Mouse (Mus musculus) myocyte (in vitro differentiated cells): ENCODE measurements around the gene Art3. TPM values are rescaled to one million over a fixed set of nuclear protein-coding genes. Genes with fewer than 3 reads are reported as not detected.

Source experiments
- H3K27me3 ChIP-seq: one replicate; pipeline ENCODE4 v1.6.1; 2011; ENCODE audit not compliant: control insufficient read depth, insufficient read depth, insufficient read length
- H3K36me3 ChIP-seq: one replicate; pipeline ENCODE4 v1.6.1; 2011; ENCODE audit not compliant: control insufficient read depth, insufficient read depth
- H3K4me2 ChIP-seq: one replicate; pipeline ENCODE4 v1.6.1; 2011; ENCODE audit warnings: low read depth, control low read depth
- H3K4me3 ChIP-seq: one replicate; pipeline ENCODE4 v1.5.1; 2011; ENCODE audit warnings: mild to moderate bottlenecking, control low read depth, moderate library complexity
- H3K79me2 ChIP-seq: one replicate; pipeline ENCODE4 v1.6.1; 2011; ENCODE audit not compliant: control insufficient read depth, insufficient read depth
- H3ac ChIP-seq: one replicate; pipeline ENCODE4 v1.6.1; 2011; ENCODE audit not compliant: control insufficient read depth, insufficient read length
- CEBPB ChIP-seq: IDR thresholded peaks from 2 replicates; pipeline ENCODE4 v1.6.1; 2011; ENCODE audit warnings: mild to moderate bottlenecking, moderate library complexity; ENCODE audit not compliant: poor library complexity, insufficient read depth, severe bottlenecking
- E2F4 ChIP-seq: IDR thresholded peaks from one replicate; pipeline ENCODE4 v1.6.1; 2011; ENCODE audit warnings: mild to moderate bottlenecking, control low read depth, moderate library complexity; ENCODE audit not compliant: insufficient read depth
- MAX ChIP-seq: IDR thresholded peaks from one replicate; pipeline ENCODE4 v1.6.1; 2011; ENCODE audit warnings: low read depth, mild to moderate bottlenecking, control low read depth
- MYOD1 ChIP-seq, 3 experiments: IDR thresholded peaks; one replicate each; pipeline ENCODE4 v1.6.1; 2011; ENCODE audit warnings: control low read depth in 2 of 3, low read depth in 2 of 3, mild to moderate bottlenecking in 2 of 3, moderate library complexity in 1 of 3; ENCODE audit not compliant: insufficient read length in 2 of 3, control insufficient read depth in 1 of 3
- MYOG ChIP-seq, 3 experiments: IDR thresholded peaks; one replicate each; pipeline ENCODE4 v1.6.1; 2011; ENCODE audit warnings: control low read depth in 2 of 3, low read depth in 2 of 3, mild to moderate bottlenecking in 2 of 3; ENCODE audit not compliant: insufficient read length in 2 of 3, control insufficient read depth in 1 of 3, insufficient read depth in 1 of 3
- POLR2A ChIP-seq: IDR thresholded peaks from one replicate; pipeline ENCODE4 v1.6.1; 2011; ENCODE audit warnings: low read depth, mild to moderate bottlenecking, control low read depth, moderate library complexity; ENCODE audit not compliant: insufficient read length
- POLR2AphosphoS2 ChIP-seq: IDR thresholded peaks from one replicate; pipeline ENCODE4 v1.6.1; 2011; ENCODE audit warnings: low read depth, control low read depth; ENCODE audit not compliant: insufficient read length
- REST ChIP-seq: IDR thresholded peaks from one replicate; pipeline ENCODE4 v1.6.1; 2011; ENCODE audit warnings: mild to moderate bottlenecking, control low read depth, moderate library complexity; ENCODE audit not compliant: insufficient read depth, insufficient read length
- SRF ChIP-seq: IDR thresholded peaks from one replicate; pipeline ENCODE4 v1.6.1; 2011; ENCODE audit warnings: low read depth; ENCODE audit not compliant: control insufficient read depth, insufficient read length
- TCF12 ChIP-seq: IDR thresholded peaks from one replicate; pipeline ENCODE4 v1.6.1; 2011; ENCODE audit warnings: mild to moderate bottlenecking, control low read depth; ENCODE audit not compliant: poor library complexity, insufficient read depth, severe bottlenecking
- TCF3 ChIP-seq: IDR thresholded peaks from one replicate; pipeline ENCODE4 v1.6.1; 2011; ENCODE audit warnings: low read depth, control low read depth; ENCODE audit not compliant: insufficient read length
- USF1 ChIP-seq: IDR thresholded peaks from one replicate; pipeline ENCODE4 v1.6.1; 2011; ENCODE audit warnings: low read depth, mild to moderate bottlenecking, control low read depth, moderate library complexity
- polyA plus RNA-seq: library from polyadenylated mRNA; unstranded; fragments of >200 nt; fragmentation: generic; extraction: Trizol; gene quantifications from one replicate; pipeline ENCODE4 v1.2.1, GENCODE M21; 2012; ENCODE audit warnings: missing spikeins

The Art3 gene
- polyA plus RNA-seq, 1 experiment = 3.8 TPM

DNA sequence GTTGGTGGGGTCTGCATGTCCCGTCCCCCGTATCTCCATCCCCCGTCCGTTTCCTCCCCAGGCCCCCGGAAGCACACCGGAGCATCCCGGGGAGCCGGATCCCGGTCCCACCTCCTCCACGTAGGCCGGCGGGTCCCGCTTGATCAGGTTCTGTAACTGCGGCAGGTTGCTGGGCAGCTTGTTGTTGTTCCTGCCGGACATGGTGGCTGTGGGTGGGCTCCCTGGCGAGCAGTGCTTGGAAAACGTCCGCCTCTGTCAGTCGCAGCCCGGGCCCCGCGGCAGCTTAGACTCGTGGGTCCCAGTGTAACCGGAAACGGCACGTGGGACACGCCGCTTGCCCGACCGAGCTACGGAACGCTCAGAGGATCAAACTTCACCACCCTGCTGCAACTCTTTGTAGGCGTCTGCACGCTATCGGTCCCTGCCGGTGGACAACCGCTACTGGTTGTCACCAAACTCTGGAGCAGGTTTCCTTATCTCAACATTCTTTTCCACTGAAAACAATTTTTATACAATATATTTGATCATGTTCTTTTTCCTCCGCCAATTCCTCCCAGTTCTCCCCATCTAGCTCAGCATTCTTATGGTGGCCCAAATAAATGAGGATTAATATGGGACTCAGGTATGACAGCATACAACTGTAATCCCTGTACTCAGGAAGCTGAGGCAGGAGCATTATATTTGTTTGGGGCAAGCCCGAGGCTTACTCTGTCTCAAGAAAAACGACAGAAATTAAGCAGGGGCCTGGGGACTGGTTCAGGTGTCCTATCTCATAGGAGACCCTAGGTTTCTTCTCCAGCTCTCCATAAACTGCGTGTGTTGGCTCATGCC is 21.7 kb upstream of the Art3 start, which contains the start of gene Sdad1:
Gene Sdad1, minus strand, starts transcription at position 799 of the 831 bp plus-strand sequence.
- Histone ChIP-seq H3K27me3 (no peaks in the 10 kb centered on the region), H3K36me3 (peaks cover 10% of the 10 kb centered on the region), H3K4me3 (peak within 1 kb of the TSS; percentile 79), H3K4me2 (peak within 1 kb of the TSS; percentile 86), H3ac (peak within 1 kb of the TSS; percentile 92), H3K79me2 (peaks cover 35% of the 10 kb centered on the region)
- peak; percentile 78 for TF ChIP-seq POLR2A
- no peak for TF ChIP-seq TCF3
- no peak for TF ChIP-seq TCF12
- TF ChIP-seq E2F4 = no peak
- no peak for TF ChIP-seq SRF
- no peak for TF ChIP-seq MYOD1 (IDR thresholded peaks at IDR 0.05; ENCODE audit: control insufficient read depth in 1 of 3, insufficient read length in 2 of 3, low read depth in 2 of 3)
- TF ChIP-seq REST = no peak
- peak; percentile 66 for TF ChIP-seq USF1
- TF ChIP-seq MYOG (IDR thresholded peaks at IDR 0.05; ENCODE audit: control insufficient read depth in 1 of 3, insufficient read depth in 1 of 3, insufficient read length in 2 of 3, low read depth in 2 of 3) = no peak
- peak; percentile 55 for TF ChIP-seq POLR2AphosphoS2
- TF ChIP-seq CEBPB = peak; percentile 80
- no peak for TF ChIP-seq MAX

DNA sequence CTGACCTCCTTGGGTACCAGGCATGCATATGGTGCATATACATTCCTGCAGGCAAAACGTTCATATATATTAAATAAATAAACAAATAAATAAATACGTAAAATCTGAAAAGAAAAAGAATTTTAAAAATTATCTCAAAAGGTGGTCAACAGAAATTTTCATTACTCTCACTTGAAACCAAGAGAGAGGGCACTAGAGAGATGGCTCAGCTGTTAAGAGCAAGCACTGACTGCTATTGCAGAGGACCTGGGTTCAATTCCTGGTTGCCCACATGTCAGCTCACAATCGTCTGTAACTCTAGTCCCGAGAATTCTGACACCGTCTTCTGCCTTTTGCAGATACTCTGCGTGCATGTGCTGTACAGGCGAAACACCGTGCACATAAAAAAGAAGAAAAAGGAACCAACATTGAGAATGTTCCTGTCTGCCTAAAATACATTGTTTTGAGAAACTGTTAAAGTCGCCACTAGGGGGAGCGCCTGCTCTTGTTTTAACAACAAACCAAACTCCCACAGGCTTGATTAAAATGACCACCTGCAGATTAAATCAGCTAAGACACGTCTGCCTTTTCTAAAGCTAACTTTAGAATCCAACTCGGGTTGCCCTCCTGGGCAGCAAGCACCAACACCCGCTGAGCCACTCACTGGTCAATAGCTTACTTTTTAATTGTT is 19.4 kb upstream of the Art3 start:
- no peaks in the 10 kb centered on the region for H3K27me3 ChIP-seq
- TF ChIP-seq REST = no peak
- no peak for TF ChIP-seq POLR2AphosphoS2
- no peak for TF ChIP-seq MYOG (IDR thresholded peaks at IDR 0.05; ENCODE audit: control insufficient read depth in 1 of 3, insufficient read depth in 1 of 3, insufficient read length in 2 of 3, low read depth in 2 of 3)
- TF ChIP-seq SRF = no peak
- no peak overlapping the region for H3K4me3 ChIP-seq
- H3K79me2 ChIP-seq = peaks cover 25% of the 10 kb centered on the region
- H3ac ChIP-seq = no peak overlapping the region
- H3K36me3 ChIP-seq = no peaks in the 10 kb centered on the region
- peak overlapping the region; percentile 42 for H3K4me2 ChIP-seq

DNA sequence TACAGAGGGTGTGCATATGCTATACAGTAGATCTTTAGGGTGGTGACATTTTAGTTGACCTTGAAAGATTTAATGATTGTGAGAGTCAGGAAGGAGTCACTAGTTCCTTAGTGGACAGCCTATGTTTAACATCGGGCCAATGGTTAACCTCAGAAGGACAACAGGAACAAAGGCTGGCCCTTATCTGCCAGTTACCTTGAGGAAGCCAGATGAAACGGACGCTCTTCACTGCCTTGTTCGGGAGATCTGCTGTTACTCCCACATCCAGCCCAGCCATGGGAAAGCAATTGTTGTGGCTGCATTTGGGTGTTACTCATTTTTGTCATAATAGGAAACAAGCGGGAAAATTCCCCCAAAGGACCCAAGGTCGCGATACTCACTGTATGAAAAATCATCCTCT is 17.9 kb upstream of the Art3 start:
- no peaks in the 10 kb centered on the region for H3K27me3 ChIP-seq
- H3K79me2 ChIP-seq = peaks cover 9% of the 10 kb centered on the region
- H3ac ChIP-seq = no peak overlapping the region
- no peak for TF ChIP-seq MYOG (IDR thresholded peaks at IDR 0.05; ENCODE audit: control insufficient read depth in 1 of 3, insufficient read depth in 1 of 3, insufficient read length in 2 of 3, low read depth in 2 of 3)
- TF ChIP-seq E2F4 = no peak
- no peak for TF ChIP-seq TCF3
- TF ChIP-seq REST = no peak
- no peak for TF ChIP-seq POLR2A
- no peak for TF ChIP-seq TCF12
- TF ChIP-seq SRF = no peak
- no peak for TF ChIP-seq POLR2AphosphoS2
- TF ChIP-seq CEBPB = no peak
- no peak for TF ChIP-seq USF1
- no peak for TF ChIP-seq MYOD1 (IDR thresholded peaks at IDR 0.05; ENCODE audit: control insufficient read depth in 1 of 3, insufficient read length in 2 of 3, low read depth in 2 of 3)
- no peak for TF ChIP-seq MAX
- H3K36me3 ChIP-seq = no peaks in the 10 kb centered on the region
- H3K4me2 ChIP-seq = no peak overlapping the region
- H3K4me3 ChIP-seq = no peak overlapping the region

DNA sequence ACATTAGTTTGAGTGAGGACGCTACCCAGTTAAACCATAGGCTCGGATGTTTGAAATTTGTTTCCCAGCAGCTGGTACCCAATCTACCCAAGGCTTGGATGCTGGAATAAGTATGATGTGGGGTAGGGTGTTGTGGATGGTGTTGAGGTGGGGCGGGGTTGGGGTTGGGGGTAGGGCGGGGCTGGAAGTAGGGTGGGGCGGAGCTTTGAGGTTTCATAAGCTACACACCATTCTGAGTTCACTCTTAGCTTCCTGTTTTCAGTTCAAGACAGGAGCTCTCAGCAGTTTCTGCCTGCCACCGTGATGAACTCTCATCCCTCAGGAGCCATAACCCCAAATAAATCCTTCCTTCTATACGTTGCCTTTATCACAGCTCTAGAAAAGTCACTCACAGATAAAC is 13.5 kb upstream of the Art3 start:
- TF ChIP-seq MYOG (IDR thresholded peaks at IDR 0.05; ENCODE audit: control insufficient read depth in 1 of 3, insufficient read depth in 1 of 3, insufficient read length in 2 of 3, low read depth in 2 of 3) (no peak), POLR2A (no peak), MAX (no peak), TCF3 (no peak), REST (no peak), TCF12 (no peak), SRF (no peak), MYOD1 (IDR thresholded peaks at IDR 0.05; ENCODE audit: control insufficient read depth in 1 of 3, insufficient read length in 2 of 3, low read depth in 2 of 3) (no peak)
- no peak overlapping the region for H3K4me3 ChIP-seq
- no peaks in the 10 kb centered on the region for H3K27me3 ChIP-seq
- H3K79me2 ChIP-seq = no peaks in the 10 kb centered on the region
- no peaks in the 10 kb centered on the region for H3K36me3 ChIP-seq
- no peak overlapping the region for H3K4me2 ChIP-seq
- H3ac ChIP-seq = no peak overlapping the region
